Comparison of ENCODE assay signal across 9 mouse cellular contexts in the genomic region with DNA sequence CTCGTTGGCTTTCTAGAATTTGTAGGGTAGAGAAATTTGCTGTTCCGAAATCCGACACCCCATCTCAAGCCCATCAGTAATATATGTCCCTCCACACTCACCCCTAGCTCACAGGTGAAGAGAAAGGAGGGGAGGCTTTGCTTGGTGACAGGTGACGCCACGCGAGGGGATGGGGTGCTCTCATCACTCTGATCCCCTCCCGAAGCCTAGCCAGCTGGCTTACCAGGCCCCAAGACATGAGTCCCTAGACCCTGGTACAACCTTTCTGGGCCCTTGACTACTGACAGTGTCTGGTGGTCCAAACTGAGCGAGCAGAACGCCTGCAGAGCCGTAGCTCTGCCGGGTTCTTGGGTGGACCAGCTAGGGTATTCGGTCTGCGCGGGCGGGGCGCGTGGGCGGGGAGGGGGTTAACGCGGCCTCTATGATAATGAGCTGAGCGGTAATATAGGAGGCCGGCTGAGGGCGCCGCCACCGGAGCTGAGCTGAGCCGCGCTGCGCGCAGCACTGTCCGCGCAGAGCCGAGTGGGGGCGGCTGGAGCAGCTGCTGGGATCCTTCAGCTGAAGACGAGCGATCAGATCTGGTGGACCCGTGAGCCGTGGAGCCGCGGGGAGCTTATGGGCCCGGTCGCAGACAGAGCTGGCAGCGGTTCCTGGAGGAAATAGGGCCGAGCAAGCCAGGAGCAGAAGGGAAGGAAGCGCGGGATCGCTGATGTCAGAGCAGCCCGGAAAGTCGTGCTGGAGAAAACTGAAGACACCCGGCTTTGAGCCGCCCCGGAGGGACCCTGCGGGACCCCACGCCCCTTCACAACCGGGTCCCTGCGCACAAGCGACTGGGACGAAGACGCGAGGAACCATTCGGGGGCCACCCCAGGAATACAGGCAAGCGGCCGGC. TPM values are rescaled to one million over a fixed set of nuclear protein-coding genes. Genes with fewer than 3 reads are reported as not detected.
A peak's percentile ranks its signal among the peaks of the same experiment; 100 is the strongest.
DNase-seq lines count a peak whose midpoint lies in the region; ATAC-seq and TF ChIP-seq lines count a peak whose summit lies in the region.
"Had no signal": no experiment of that assay in that cellular context is flagged by ENCODE, and none has a peak within 500 bp of the region (broad histone marks: within the 10 kb centered on the region; RNA-seq: fewer than 3 reads in every experiment).

No protein-coding gene starts in this region.

- no peaks in the 10 kb centered on the region for H3K9me3 ChIP-seq in ES-Bruce4 (replicated peaks; ENCODE audit: control insufficient read depth, insufficient read depth, low read length, poor library complexity, severe bottlenecking)
- H3K9me3 ChIP-seq in forebrain, embryonic 15.5 days, result no peaks in the 10 kb centered on the region
- no peaks in the 10 kb centered on the region for H3K9me3 ChIP-seq in liver, postnatal 0 days (ENCODE audit: low read length)
- H3K9me3 ChIP-seq: G1E had no signal

- H3K36me3 ChIP-seq in ES-Bruce4 (ENCODE audit: control insufficient read depth, insufficient read depth, low read length, poor library complexity, severe bottlenecking), result no peaks in the 10 kb centered on the region
- H3K36me3 ChIP-seq in forebrain, embryonic 15.5 days, result no peaks in the 10 kb centered on the region
- no peaks in the 10 kb centered on the region for H3K36me3 ChIP-seq in liver, postnatal 0 days (replicated peaks; ENCODE audit: insufficient read depth, low read length)
- H3K36me3 ChIP-seq: G1E had no signal

- H3K4me3 ChIP-seq in ES-Bruce4 (ENCODE audit: low read depth, low read length), result peak overlapping the region; percentile 85
- peak overlapping the region; percentile 84 for H3K4me3 ChIP-seq in forebrain, embryonic 15.5 days
- H3K4me3 ChIP-seq in liver, postnatal 0 days (ENCODE audit: low read depth, low read length), result peak overlapping the region; percentile 68
- H3K4me3 ChIP-seq in olfactory bulb, adult 2 months (ENCODE audit: insufficient read depth, low read depth, low read length), result peak overlapping the region; percentile 84

- peak; percentile 92 to 93 for DNase-seq in cerebellum, adult 18-20 months
- peak; percentile 88 for DNase-seq in heart, postnatal 14 days
- DNase-seq in layer of hippocampus, adult 18-20 months (ENCODE audit: low spot score in 2 of 2), result peak; percentile 84 to 92
- peak; percentile 85 for DNase-seq in liver, postnatal 0 days
- DNase-seq in testis, postnatal 14 days (ENCODE audit: low spot score), result peak; percentile 71

- H3K4me1 ChIP-seq in ES-Bruce4 (ENCODE audit: control insufficient read depth, insufficient read depth, low read length), result no peaks in the 10 kb centered on the region
- H3K4me1 ChIP-seq in forebrain, embryonic 15.5 days, result peaks cover 39% of the 10 kb centered on the region
- H3K4me1 ChIP-seq in liver, postnatal 0 days (ENCODE audit: insufficient read depth), result peaks cover 20% of the 10 kb centered on the region
- peaks cover 8% of the 10 kb centered on the region for H3K4me1 ChIP-seq in olfactory bulb, adult 2 months (ENCODE audit: control insufficient read depth, insufficient read depth, low read length)

- no peak for TF ChIP-seq CTCF in ES-Bruce4 (IDR thresholded peaks at IDR 0.05; ENCODE audit: low read depth, low read length)
- TF ChIP-seq CTCF in liver, postnatal 0 days (IDR thresholded peaks at IDR 0.05; ENCODE audit: low read depth), result peak; percentile 48
- TF ChIP-seq CTCF in olfactory bulb, adult 2 months (IDR thresholded peaks at IDR 0.05; ENCODE audit: insufficient read depth, low read depth, low read length), result 0 out of 2 replicates have a peak, but pooled peaks have one; percentile 10

- TF ChIP-seq EP300 in ES-Bruce4 (IDR thresholded peaks at IDR 0.05; ENCODE audit: insufficient read depth, low read depth, low read length), result no peak
- TF ChIP-seq EP300 in liver, postnatal 0 days (IDR thresholded peaks at IDR 0.05; ENCODE audit: low read depth), result no peak

- H3K27me3 ChIP-seq in ES-Bruce4 (ENCODE audit: control insufficient read depth, insufficient read depth, low read length, poor library complexity, severe bottlenecking), result no peaks in the 10 kb centered on the region; the same call in 1 of the 2 replicates
- no peaks in the 10 kb centered on the region for H3K27me3 ChIP-seq in forebrain, embryonic 15.5 days
- H3K27me3 ChIP-seq in liver, postnatal 0 days (ENCODE audit: insufficient read depth, low read length), result no peaks in the 10 kb centered on the region

- under 1% methylated on average over 62 of the region's 62 CpGs for WGBS in forebrain, embryonic 15.5 days
- WGBS in liver, postnatal 0 days (ENCODE audit: insufficient replicate concordance), result under 1% methylated on average over 62 of the region's 62 CpGs
- under 1% methylated on average over 62 of the region's 62 CpGs for WGBS in olfactory bulb, adult 2 months

- H3K4me2 ChIP-seq in forebrain, embryonic 15.5 days (replicated peaks), result peak overlapping the region; percentile 77
- peak overlapping the region; percentile 88 for H3K4me2 ChIP-seq in liver, postnatal 0 days (ENCODE audit: low read depth, low read length)

- TF ChIP-seq POLR2A in ES-Bruce4 (IDR thresholded peaks at IDR 0.05; ENCODE audit: insufficient read depth, low read length), result no peak
- TF ChIP-seq POLR2A in olfactory bulb, adult 2 months (IDR thresholded peaks at IDR 0.05; ENCODE audit: insufficient read depth, low read depth, low read length), result peak; percentile 63; the same call in 1 of the 2 replicates

- no peak overlapping the region for H3K27ac ChIP-seq in ES-Bruce4 (ENCODE audit: insufficient read depth, low read length)
- H3K27ac ChIP-seq in forebrain, embryonic 15.5 days (replicated peaks), result peak overlapping the region; percentile 96
- H3K27ac ChIP-seq in liver, postnatal 0 days (ENCODE audit: low read depth), result peak overlapping the region; percentile 64
- peak overlapping the region; percentile 73 for H3K27ac ChIP-seq in olfactory bulb, adult 2 months (ENCODE audit: insufficient read depth, low read depth, low read length)

- intact Hi-C loops in heart, postnatal 14 days (cut with DNase I), result loop anchor here (1.0 to 10.0 kb wide), 6 partner anchors 17 to 345 kb away; no protein-coding TSS in a partner anchor

- H3K9ac ChIP-seq in ES-Bruce4 (ENCODE audit: low read depth, poor library complexity, severe bottlenecking), result peak overlapping the region; percentile 60
- H3K9ac ChIP-seq in forebrain, embryonic 15.5 days (replicated peaks), result peak overlapping the region; percentile 94
- H3K9ac ChIP-seq in liver, postnatal 0 days (replicated peaks), result peak overlapping the region; percentile 75

- ATAC-seq in forebrain, embryonic 15.5 days (replicated peaks), result peak; percentile 94
- peak; percentile 88 for ATAC-seq in liver, postnatal 0 days

RNA-seq across cellular contexts. Expression of a gene that starts 1.6 kb away (rescaled TPM):
- 1.6 and 2.2 TPM in 2 replicates for polyA plus RNA-seq in ES-Bruce4 (2011; ENCODE audit: insufficient read depth, insufficient read length, low read depth, missing spikeins)
- 72.1 and 78.3 TPM in 2 replicates for polyA plus RNA-seq in forebrain, embryonic 15.5 days (2015; fragmentation: Nextera tagmentation; extraction: Ambion mirVana)
- total RNA-seq in heart, postnatal 14 days (2021), result 10 to 100 TPM; 26.6 to 29.7 TPM
- total RNA-seq in layer of hippocampus, adult 18-20 months (2021), result 10 to 100 TPM; 62.3 to 66.4 TPM
- 1.5 and 2.3 TPM in 2 replicates for polyA plus RNA-seq in liver, postnatal 0 days (2015; fragmentation: Nextera tagmentation; extraction: Ambion mirVana)
- not detected in 2 replicates for polyA plus RNA-seq in olfactory bulb, adult 2 months (2012; ENCODE audit: insufficient read depth, insufficient read length, low replicate concordance, missing spikeins)
- polyA plus RNA-seq: G1E had no signal
